Mouse (Mus musculus) lung, postnatal 0 days (tissue): ENCODE data around the gene Mrpl40.
A peak's percentile ranks its signal among the peaks of the same experiment; 100 is the strongest.

Source experiments
- CTCF ChIP-seq: IDR thresholded peaks from 2 replicates; pipeline ENCODE4 v1.5.1; 2016; ENCODE audit warnings: antibody characterized with exemption, mild to moderate bottlenecking
- EP300 ChIP-seq: IDR thresholded peaks from 2 replicates; pipeline ENCODE4 v1.6.1; 2016; ENCODE audit warnings: antibody characterized with exemption, mild to moderate bottlenecking, control low read depth

- TF ChIP-seq CTCF (peak; percentile 66), EP300 (no peak)
Measured at GRCm38 (mm10) chr16:18877386-18878090, 876 bp upstream of the Mrpl40 start.
